Mouse (Mus musculus) limb, embryonic 13.5 days (tissue): ENCODE data around the gene Gm14085. TPM values are rescaled to one million over a fixed set of nuclear protein-coding genes. Genes with fewer than 3 reads are reported as not detected.
A peak's percentile ranks its signal among the peaks of the same experiment; 100 is the strongest.

Experiments
- ATAC-seq: fragments of 200-750 bp; cut with Nextera tagmentation; 2 replicates; pipeline ENCODE4 v1.8.0; 2017; ENCODE audit warnings: low read depth, moderate number of reproducible peaks, moderate TSS enrichment; ENCODE audit not compliant: low FRiP score
- H3K27ac ChIP-seq: fragments of 300-500 bp; sonication (generic); 2 replicates; pipeline ENCODE4 v1.5.1; 2015; ENCODE audit warnings: inconsistent platforms, mild to moderate bottlenecking, moderate library complexity
- H3K27me3 ChIP-seq: fragments of 300-500 bp; sonication (generic); 2 replicates; pipeline ENCODE4 v1.6.1; 2015; ENCODE audit warnings: mild to moderate bottlenecking, inconsistent platforms
- H3K36me3 ChIP-seq: fragments of 300-500 bp; sonication (generic); 2 replicates; pipeline ENCODE4 v1.6.1; 2015; ENCODE audit warnings: inconsistent platforms, mild to moderate bottlenecking, moderate library complexity
- H3K4me1 ChIP-seq: fragments of 300-500 bp; sonication (generic); 2 replicates; pipeline ENCODE4 v1.6.1; 2015; ENCODE audit warnings: inconsistent platforms
- H3K4me2 ChIP-seq: fragments of 300-500 bp; sonication (generic); replicated peaks from 2 replicates; pipeline ENCODE4 v1.6.1; 2015; ENCODE audit warnings: inconsistent platforms, mild to moderate bottlenecking, moderate library complexity
- H3K4me3 ChIP-seq: fragments of 300-500 bp; sonication (generic); 2 replicates; pipeline ENCODE4 v1.5.1; 2015; ENCODE audit warnings: moderate library complexity, mild to moderate bottlenecking, inconsistent platforms
- H3K9ac ChIP-seq: fragments of 300-500 bp; sonication (generic); 2 replicates; pipeline ENCODE4 v1.6.1; 2015; ENCODE audit warnings: mild to moderate bottlenecking, inconsistent platforms
- H3K9me3 ChIP-seq: fragments of 300-500 bp; sonication (generic); 2 replicates; pipeline ENCODE4 v1.6.1; 2016; ENCODE audit warnings: inconsistent platforms
- WGBS: fragments of 180-500 bp; shearing (Covaris S2); methylation state at CpG from one replicate; pipeline ENCODE4 v1.1.7; 2015; 5-methylcytosine and 5-hydroxymethylcytosine counted together
- polyA plus RNA-seq: library from polyadenylated mRNA; unstranded; fragments of >200 nt; fragmentation: Nextera tagmentation; extraction: Ambion mirVana; gene quantifications from 2 replicates; pipeline ENCODE4 v1.2.1, GENCODE M21; 2015

Gene Gm14085
- polyA plus RNA-seq, 1 experiment from 2014 or later, result not detected

DNA sequence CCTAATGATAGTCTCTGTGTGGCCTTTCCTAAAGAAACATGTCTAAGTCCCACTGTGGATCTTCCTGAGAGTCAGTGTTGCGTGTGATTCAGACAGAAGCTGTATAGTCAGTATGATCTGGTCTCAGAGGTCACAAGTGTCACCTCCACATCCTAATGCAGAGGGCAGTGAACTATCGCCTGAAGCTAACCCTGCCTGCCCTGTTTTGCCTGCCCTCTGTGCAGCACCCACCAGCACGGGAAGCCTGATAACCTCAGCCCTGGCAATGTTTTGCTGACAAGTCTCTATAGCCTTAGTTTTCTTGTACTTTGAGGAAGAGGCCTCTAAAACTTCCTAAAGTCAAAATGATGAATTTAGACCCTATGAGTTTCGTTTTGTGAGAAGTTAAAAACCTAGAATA lies 85.7 kb downstream of the Gm14085 start:
- Histone ChIP-seq H3K4me1 (no peaks in the 10 kb centered on the region), H3K27me3 (no peaks in the 10 kb centered on the region), H3K27ac (no peak overlapping the region), H3K36me3 (no peaks in the 10 kb centered on the region), H3K9me3 (no peaks in the 10 kb centered on the region), H3K9ac (no peak overlapping the region), H3K4me3 (no peak overlapping the region), H3K4me2 (no peak overlapping the region)
- ATAC-seq, result no peak
- WGBS, result 81% methylated on average over 4 of the region's 4 CpGs

- WGBS, result 73% methylated on average over 4 of the region's 4 CpGs
- H3K4me3 ChIP-seq, result no peak overlapping the region
- no peak for ATAC-seq
These were observed 86.6 kb downstream of the Gm14085 start for GRCm38 (mm10) chr2:122571326-122571725.

DNA sequence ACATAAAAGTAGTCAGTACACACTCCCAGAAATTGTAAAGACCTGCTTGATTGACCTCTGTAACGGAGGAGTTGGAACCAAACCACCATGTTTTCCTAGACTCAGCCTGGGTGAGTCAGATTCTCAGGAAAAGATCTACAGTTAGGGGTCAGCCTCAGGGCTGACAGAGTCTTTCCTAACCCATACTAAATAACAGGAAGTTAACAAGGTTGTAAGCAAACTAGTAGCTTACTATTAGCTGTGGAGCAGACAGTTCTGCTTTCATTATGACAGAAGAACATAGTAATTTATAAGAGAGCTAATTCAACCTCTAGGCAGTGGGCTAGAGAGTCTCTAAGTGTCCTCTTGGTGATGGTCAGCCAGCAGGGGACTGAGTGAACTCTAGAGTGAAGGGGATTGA lies 87.7 kb downstream of the Gm14085 start:
- Histone ChIP-seq H3K27ac (no peak overlapping the region), H3K4me3 (no peak overlapping the region), H3K36me3 (no peaks in the 10 kb centered on the region), H3K4me2 (no peak overlapping the region), H3K9ac (no peak overlapping the region), H3K4me1 (no peaks in the 10 kb centered on the region), H3K9me3 (no peaks in the 10 kb centered on the region), H3K27me3 (no peaks in the 10 kb centered on the region; the same call in 1 of the 2 replicates)
- 74% methylated on average over 1 of the region's 1 CpGs for WGBS
- no peak for ATAC-seq

More at GRCm38 (mm10) chr2:122571326-122571725, 86.6 kb downstream of the Gm14085 start:
- no peak overlapping the region for H3K9ac ChIP-seq
- no peaks in the 10 kb centered on the region for H3K36me3 ChIP-seq
- H3K4me2 ChIP-seq, result no peak overlapping the region
- no peaks in the 10 kb centered on the region; the same call in 1 of the 2 replicates for H3K27me3 ChIP-seq
- no peaks in the 10 kb centered on the region for H3K4me1 ChIP-seq
- H3K27ac ChIP-seq, result no peak overlapping the region
- H3K9me3 ChIP-seq, result no peaks in the 10 kb centered on the region

- 71% methylated on average over 11 of the region's 11 CpGs for WGBS
- no peaks in the 10 kb centered on the region for H3K9me3 ChIP-seq
- no peaks in the 10 kb centered on the region; the same call in 1 of the 2 replicates for H3K27me3 ChIP-seq
- no peak overlapping the region for H3K4me3 ChIP-seq
- H3K4me2 ChIP-seq, result no peak overlapping the region
- no peaks in the 10 kb centered on the region for H3K36me3 ChIP-seq
- H3K4me1 ChIP-seq, result no peaks in the 10 kb centered on the region
- no peak overlapping the region for H3K27ac ChIP-seq
- H3K9ac ChIP-seq, result no peak overlapping the region
- ATAC-seq, result no peak
These were observed 90.7 kb downstream of the Gm14085 start for GRCm38 (mm10) chr2:122575470-122575869.

DNA sequence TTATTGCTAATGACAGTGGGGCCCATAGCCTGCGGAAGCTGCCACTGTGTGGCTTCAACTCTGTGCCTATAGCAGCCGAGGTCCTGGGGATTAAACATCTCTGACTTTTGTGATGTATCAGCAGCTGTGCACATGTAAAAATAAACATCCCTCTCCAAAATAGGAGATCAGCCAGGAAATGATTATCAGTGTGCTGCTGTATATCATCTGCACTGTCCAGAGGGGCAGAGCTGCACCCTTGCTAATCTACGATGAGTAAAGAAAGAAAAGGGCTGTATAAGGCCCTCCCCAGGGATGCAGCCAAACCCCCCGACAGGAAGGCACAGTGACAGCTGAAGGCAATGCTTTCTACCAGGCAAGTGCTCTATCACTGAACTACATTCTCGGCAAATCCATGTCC lies 91.6 kb downstream of the Gm14085 start:
- Histone ChIP-seq H3K27me3 (no peaks in the 10 kb centered on the region; the same call in 1 of the 2 replicates), H3K9me3 (no peaks in the 10 kb centered on the region), H3K27ac (no peak overlapping the region), H3K4me2 (no peak overlapping the region), H3K4me3 (no peak overlapping the region), H3K9ac (no peak overlapping the region), H3K36me3 (no peaks in the 10 kb centered on the region), H3K4me1 (no peaks in the 10 kb centered on the region)
- 30% methylated on average over 5 of the region's 5 CpGs for WGBS
- ATAC-seq, result 0 out of 2 replicates have a peak, but pooled peaks have one; percentile 57

DNA sequence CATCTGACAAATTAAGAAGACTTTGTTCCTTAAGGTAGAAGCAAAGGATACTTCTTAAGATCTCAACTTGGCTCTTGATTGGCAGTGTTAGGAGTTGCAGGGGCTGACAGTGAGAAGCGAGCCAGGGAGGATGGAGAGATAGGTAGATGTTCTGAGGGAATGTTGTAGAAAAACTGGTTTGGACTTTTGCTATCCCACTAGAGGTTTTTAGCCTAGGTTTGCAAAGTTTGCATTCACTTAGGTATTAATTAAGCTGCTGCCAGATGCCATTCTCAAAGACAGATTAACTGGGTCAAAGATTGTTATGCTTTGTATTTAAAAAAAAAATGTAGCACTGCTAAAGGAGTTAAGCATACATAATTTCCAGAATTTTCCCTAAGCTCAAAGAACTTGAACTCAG lies 92.6 kb downstream of the Gm14085 start:
- Histone ChIP-seq H3K4me2 (no peak overlapping the region), H3K4me3 (no peak overlapping the region), H3K27ac (no peak overlapping the region), H3K9ac (no peak overlapping the region), H3K36me3 (no peaks in the 10 kb centered on the region), H3K27me3 (no peaks in the 10 kb centered on the region; the same call in 1 of the 2 replicates), H3K4me1 (no peaks in the 10 kb centered on the region), H3K9me3 (no peaks in the 10 kb centered on the region)
- WGBS, result 73% methylated on average over 1 of the region's 1 CpGs
- no peak for ATAC-seq

Other genes with a start within 250 kb of the Gm14085 start
- 0.03 and 0.08 TPM in 2 replicates for gene Duox2, start 186.5 kb upstream of the Gm14085 start, polyA plus RNA-seq
- 0.20 and 0.26 TPM in 2 replicates for gene Duoxa2, start 186.0 kb upstream of the Gm14085 start, polyA plus RNA-seq
- 1.7 and 3.5 TPM in 2 replicates for gene Duoxa1, start 171.2 kb upstream of the Gm14085 start, polyA plus RNA-seq
- 0.74 and 0.87 TPM in 2 replicates for gene Duox1, start 169.3 kb upstream of the Gm14085 start, polyA plus RNA-seq
- 4.2 and 6.0 TPM in 2 replicates for gene Shf, start 115.8 kb upstream of the Gm14085 start, polyA plus RNA-seq
- 0.15 and 0.29 TPM in 2 replicates for gene Slc28a2, start 58.5 kb upstream of the Gm14085 start, polyA plus RNA-seq
- 35.1 and 38.7 TPM in 2 replicates for gene Gatm, start 126.4 kb downstream of the Gm14085 start, polyA plus RNA-seq
- gene AA467197, start 152.0 kb downstream of the Gm14085 start, polyA plus RNA-seq, result 0.62 TPM in 1 of 2 replicates, not detected in the other
- 8.2 and 9.9 TPM in 2 replicates for gene Slc30a4, start 217.7 kb downstream of the Gm14085 start, polyA plus RNA-seq